Comparison of ENCODE assay signal across 9 mouse cellular contexts in the genomic region with DNA sequence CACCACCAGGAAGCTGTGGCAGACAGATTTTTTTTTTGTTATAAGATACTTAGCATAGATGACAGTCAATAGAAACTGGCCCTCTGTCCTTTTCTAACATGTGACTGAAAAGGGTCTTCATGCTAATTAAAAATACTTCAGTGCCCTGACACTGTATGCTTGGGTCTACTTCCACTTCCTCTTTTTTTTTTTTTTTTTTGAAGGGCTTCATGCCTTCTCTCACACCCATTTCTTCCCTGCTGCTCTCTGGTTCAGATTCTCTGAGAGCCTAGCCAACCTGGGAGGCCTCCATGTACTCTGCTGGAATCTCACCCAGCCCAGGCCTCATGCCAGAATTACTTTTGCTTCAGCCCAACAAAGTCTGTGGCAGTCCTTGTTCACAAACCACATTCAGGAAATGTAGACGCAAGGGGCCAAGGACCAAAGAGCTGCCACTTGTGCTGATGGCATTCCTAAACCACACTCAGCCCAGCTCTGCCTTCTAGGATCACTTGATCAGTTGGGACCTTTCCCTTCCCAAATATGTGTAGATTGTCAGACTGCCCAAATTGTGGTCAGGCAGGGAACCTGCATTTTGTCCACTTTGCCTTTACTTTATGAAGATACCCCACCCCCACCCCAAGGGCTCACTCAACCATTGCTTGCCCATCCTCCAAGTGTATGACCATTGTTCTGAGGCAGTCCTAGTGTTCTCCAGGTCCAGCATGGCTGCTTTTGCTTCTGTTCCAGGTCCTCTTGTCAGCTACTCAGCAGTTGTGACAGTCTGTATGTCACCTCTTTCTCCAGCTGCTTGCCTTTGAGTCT. TPM values are rescaled to one million over a fixed set of nuclear protein-coding genes. Genes with fewer than 3 reads are reported as not detected.
A peak's percentile ranks its signal among the peaks of the same experiment; 100 is the strongest.
DNase-seq lines count a peak whose midpoint lies in the region; ATAC-seq and TF ChIP-seq lines count a peak whose summit lies in the region.
"Had no signal": no experiment of that assay in that cellular context is flagged by ENCODE, and none has a peak within 500 bp of the region (broad histone marks: within the 10 kb centered on the region; RNA-seq: fewer than 3 reads in every experiment).

No protein-coding gene starts in this region.

- H3K36me3 ChIP-seq in kidney, embryonic 14.5 days (ENCODE audit: control insufficient read depth, insufficient read depth, low read length) = peaks cover 4% of the 10 kb centered on the region; the same call in 1 of the 2 replicates
- H3K36me3 ChIP-seq in midbrain, postnatal 0 days (ENCODE audit: insufficient read depth, low read length) = no peaks in the 10 kb centered on the region; the same call in 1 of the 2 replicates

- no peak overlapping the region for H3K4me3 ChIP-seq in kidney, embryonic 14.5 days (ENCODE audit: low read length)
- H3K4me3 ChIP-seq in layer of hippocampus, adult 2 months = no peak overlapping the region
- H3K4me3 ChIP-seq in midbrain, postnatal 0 days (ENCODE audit: low read depth, low read length) = no peak overlapping the region
- H3K4me3 ChIP-seq: neural tube, embryonic 12.5 days had no signal

- no peak for TF ChIP-seq CTCF in layer of hippocampus, adult 2 months (conservative IDR thresholded peaks at IDR 0.05)
- no peak for TF ChIP-seq CTCF in midbrain, postnatal 0 days (IDR thresholded peaks at IDR 0.05)

- H3K4me2 ChIP-seq in kidney, embryonic 14.5 days (replicated peaks; ENCODE audit: low read depth, low read length) = no peak overlapping the region
- no peak overlapping the region for H3K4me2 ChIP-seq in midbrain, postnatal 0 days (ENCODE audit: low read depth, low read length, poor library complexity, severe bottlenecking)
- H3K4me2 ChIP-seq: neural tube, embryonic 12.5 days had no signal

- no peaks in the 10 kb centered on the region for H3K4me1 ChIP-seq in kidney, embryonic 14.5 days (ENCODE audit: control insufficient read depth, insufficient read depth, low read length)
- 0 out of 2 replicates have a peak, but pooled peaks cover 6% of the 10 kb centered on the region for H3K4me1 ChIP-seq in midbrain, postnatal 0 days (ENCODE audit: insufficient read depth, low read length)

- H3K9me3 ChIP-seq in kidney, embryonic 14.5 days (ENCODE audit: control insufficient read depth, low read length) = no peaks in the 10 kb centered on the region
- H3K9me3 ChIP-seq in midbrain, postnatal 0 days (ENCODE audit: low read length) = no peaks in the 10 kb centered on the region
- H3K9me3 ChIP-seq: neural tube, embryonic 12.5 days had no signal

- H3K9ac ChIP-seq in kidney, embryonic 14.5 days (ENCODE audit: low read depth, low read length) = no peak overlapping the region
- no peak overlapping the region for H3K9ac ChIP-seq in midbrain, postnatal 0 days (replicated peaks; ENCODE audit: low read length, poor library complexity, severe bottlenecking)
- H3K9ac ChIP-seq: neural tube, embryonic 12.5 days had no signal

- 90% methylated on average over 1 of the region's 1 CpGs for WGBS in kidney, embryonic 14.5 days
- 67% methylated on average over 1 of the region's 1 CpGs for WGBS in midbrain, postnatal 0 days

- DNase-seq in adrenal gland, adult (ENCODE audit: inconsistent age in 2 of 2, low spot score in 1 of 2) = peak; percentile 68 to 71
- DNase-seq in adrenal gland, adult 18-20 months (ENCODE audit: low spot score in 2 of 2) = no peak
- DNase-seq in kidney, adult 9 months = peak; percentile 46
- peak; percentile 54 for DNase-seq in fibroblast of lung, adult 2 months (ENCODE audit: low read depth)
- peak; percentile 41 to 44 for DNase-seq in layer of hippocampus, adult 2 months (ENCODE audit: low spot score in 2 of 2)
- peak; percentile 58 for DNase-seq in midbrain, postnatal 0 days (ENCODE audit: low spot score)
- no peak for DNase-seq in thymus, postnatal 25 days

- no peaks in the 10 kb centered on the region for H3K27me3 ChIP-seq in kidney, embryonic 14.5 days (ENCODE audit: control insufficient read depth, insufficient read depth, low read length)
- H3K27me3 ChIP-seq in midbrain, postnatal 0 days (ENCODE audit: insufficient read depth, low read length) = no peaks in the 10 kb centered on the region
- H3K27me3 ChIP-seq: neural tube, embryonic 12.5 days had no signal

- ATAC-seq in kidney, embryonic 14.5 days (ENCODE audit: low FRiP score, low TSS enrichment) = no peak
- no peak for ATAC-seq in midbrain, postnatal 0 days (ENCODE audit: low FRiP score)

- no peak overlapping the region for H3K27ac ChIP-seq in kidney, embryonic 14.5 days (ENCODE audit: low read depth, low read length)
- H3K27ac ChIP-seq in layer of hippocampus, adult 2 months = peak overlapping the region; percentile 20; the same call in 1 of the 2 replicates
- no peak overlapping the region for H3K27ac ChIP-seq in midbrain, postnatal 0 days (ENCODE audit: low read depth, low read length)
- H3K27ac ChIP-seq: neural tube, embryonic 12.5 days had no signal

RNA-seq across cellular contexts. Expression of a gene that starts 27.8 kb away (rescaled TPM):
- total RNA-seq in adrenal gland, adult 18-20 months (2021) = 1 to 10 TPM; 5.6 to 9.3 TPM
- 30.6 and 34.1 TPM in 2 replicates for polyA plus RNA-seq in kidney, embryonic 14.5 days (2014; fragmentation: Nextera tagmentation; extraction: Ambion mirVana)
- total RNA-seq in layer of hippocampus, adult 2 months (2021) = 10 to 100 TPM; 13.1 to 13.5 TPM
- total RNA-seq in midbrain, postnatal 0 days (2014; rRNA removed) = 46.5 and 50.8 TPM in 2 replicates
- polyA plus RNA-seq in midbrain, postnatal 0 days (2015; fragmentation: Nextera tagmentation; extraction: Ambion mirVana) = 61.4 and 65.1 TPM in 2 replicates

Comparison
In these comparisons a context has a peak if more than half of its experiments do, and no peak if none do; other contexts are left out.
1. DNase-seq: peak in adrenal gland, adult (2 of 2), kidney, adult 9 months (single experiment), fibroblast of lung, adult 2 months (single experiment), layer of hippocampus, adult 2 months (2 of 2) and midbrain, postnatal 0 days (single experiment); none in adrenal gland, adult 18-20 months (0 of 2) and thymus, postnatal 25 days (single experiment).